Mouse (Mus musculus) thymus, postnatal 25 days (tissue): ENCODE results near the gene Hes1.

Source experiments
- DNase-seq: peaks from one replicate; pipeline ENCODE4 v3.0.0; 2022

Hes1 gene

GRCm38 (mm10) chr16:30063984-30064453, at the start of gene Hes1:
Hes1 (plus strand) TSS chr16:30064384.
- peak; percentile 75 for DNase-seq

DNA sequence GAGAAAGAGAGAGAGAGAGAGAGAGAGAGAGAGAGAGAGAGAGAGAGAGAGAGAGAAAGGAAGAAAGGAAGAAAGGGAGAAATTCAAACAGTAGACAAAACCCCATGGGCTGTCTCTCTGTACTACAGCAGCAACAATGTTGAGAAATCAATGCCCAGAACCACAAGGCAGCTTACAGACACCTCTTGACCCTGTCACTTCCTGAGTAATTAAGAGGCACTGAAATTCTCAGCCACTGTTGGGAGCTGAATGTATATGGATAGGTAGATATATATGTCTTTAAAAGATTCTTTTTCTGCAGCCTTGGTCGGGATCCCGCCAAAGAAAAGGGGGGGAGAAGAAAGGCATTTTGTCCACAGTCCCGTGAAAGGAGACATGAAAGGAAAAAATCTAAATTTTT, 48.1 kb upstream of the Hes1 start:
- no peak for DNase-seq

- DNase-seq, result no peak
Observed at GRCm38 (mm10) chr16:30020124-30020523, 44.1 kb upstream of the Hes1 start.

- no peak for DNase-seq
Observed at GRCm38 (mm10) chr16:30022352-30022751, 41.8 kb upstream of the Hes1 start.

- no peak for DNase-seq
Observed at GRCm38 (mm10) chr16:30022890-30023797, 41.0 kb upstream of the Hes1 start.

- DNase-seq, result peak; percentile 54
Observed at GRCm38 (mm10) chr16:30024681-30025262, 39.4 kb upstream of the Hes1 start.

- DNase-seq, result no peak
Observed at GRCm38 (mm10) chr16:30028184-30028583, 36.0 kb upstream of the Hes1 start.

- no peak for DNase-seq
Observed at GRCm38 (mm10) chr16:30029264-30030003, 34.8 kb upstream of the Hes1 start.

GRCm38 (mm10) chr16:30032326-30032904, 31.8 kb upstream of the Hes1 start:
- no peak for DNase-seq

DNA sequence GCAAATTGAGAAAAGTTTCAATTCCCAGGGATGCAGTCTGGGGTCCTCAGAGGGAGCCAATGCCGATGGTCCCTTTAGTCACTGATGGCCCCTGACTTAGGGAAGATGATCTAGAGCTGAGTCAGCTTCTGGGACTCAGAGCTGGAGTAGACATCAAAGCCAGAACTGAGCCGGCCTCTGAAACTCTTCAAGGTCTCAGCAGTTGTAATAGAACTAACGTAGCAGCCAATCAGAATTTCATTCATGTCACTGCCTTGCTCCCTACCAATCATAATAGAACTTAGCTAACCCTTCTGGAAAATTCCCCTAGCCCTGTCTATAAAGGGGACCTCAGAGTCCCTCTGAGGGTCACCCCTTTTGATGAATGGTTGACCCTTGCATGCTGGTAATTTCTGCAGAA, 30.8 kb upstream of the Hes1 start:
- DNase-seq, result no peak

DNA sequence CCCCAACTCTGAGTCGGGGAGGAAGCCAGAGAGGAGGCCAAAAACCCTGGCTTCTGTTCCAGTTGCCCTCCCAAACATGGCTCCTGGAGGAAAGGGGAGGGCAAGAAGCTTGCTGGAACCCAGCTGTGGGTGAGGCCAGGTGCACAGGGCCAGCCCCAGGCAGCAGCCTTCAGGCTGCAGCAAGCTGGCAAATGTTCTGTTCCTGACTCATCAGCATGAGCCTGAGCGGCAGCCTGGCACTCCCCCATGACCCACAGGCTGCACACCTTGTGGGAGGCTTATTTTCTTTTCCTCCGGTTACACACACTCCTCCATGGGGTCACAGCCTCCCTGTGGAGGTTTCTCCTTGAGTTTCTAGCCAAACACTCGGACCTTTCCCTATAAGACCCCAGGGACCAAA, 30.2 kb upstream of the Hes1 start:
- DNase-seq, result peak; percentile 9

DNA sequence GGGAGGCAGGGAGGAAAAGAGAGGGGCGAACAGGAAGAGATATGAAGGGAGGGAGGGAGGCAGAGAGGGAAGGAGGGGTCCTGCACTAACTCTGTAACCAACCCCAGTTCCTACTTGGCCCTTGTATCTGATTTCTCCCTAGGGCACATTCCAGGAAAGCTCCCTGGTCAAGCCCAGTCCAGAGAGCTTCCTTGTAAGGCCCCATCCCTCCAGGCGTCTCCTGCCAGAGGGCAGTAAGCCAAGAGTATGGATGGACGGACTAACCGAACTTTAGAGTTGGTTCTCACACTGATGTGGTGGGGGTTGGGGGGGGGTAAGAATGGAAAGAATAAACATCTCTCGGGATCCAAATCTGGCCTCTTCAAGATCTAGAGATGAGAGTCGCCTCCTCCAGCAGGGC, 29.7 kb upstream of the Hes1 start:
- no peak for DNase-seq

DNA sequence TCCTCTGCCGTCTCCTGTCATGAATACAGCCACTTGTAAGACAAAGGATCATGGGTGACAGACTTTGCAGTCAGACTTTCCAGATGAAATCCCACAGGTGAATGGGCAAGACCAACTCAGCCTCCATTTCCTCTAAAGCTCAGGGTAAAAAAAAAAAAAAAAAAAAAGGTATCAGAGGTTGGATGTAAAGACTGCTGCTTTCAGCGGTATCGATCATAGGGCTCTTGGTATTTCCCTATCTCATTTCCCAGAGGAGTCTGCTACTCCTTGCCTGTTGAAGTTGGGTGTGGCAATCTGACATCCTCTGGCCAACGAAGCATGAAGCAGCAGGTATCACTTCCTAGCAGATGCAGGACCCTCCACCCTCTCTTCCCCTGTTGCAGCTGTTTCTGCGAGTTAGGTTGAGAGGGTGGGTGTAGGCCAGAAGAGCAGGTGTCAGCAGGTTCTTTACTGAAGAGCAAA, 29.2 kb upstream of the Hes1 start:
- DNase-seq, result no peak

DNA sequence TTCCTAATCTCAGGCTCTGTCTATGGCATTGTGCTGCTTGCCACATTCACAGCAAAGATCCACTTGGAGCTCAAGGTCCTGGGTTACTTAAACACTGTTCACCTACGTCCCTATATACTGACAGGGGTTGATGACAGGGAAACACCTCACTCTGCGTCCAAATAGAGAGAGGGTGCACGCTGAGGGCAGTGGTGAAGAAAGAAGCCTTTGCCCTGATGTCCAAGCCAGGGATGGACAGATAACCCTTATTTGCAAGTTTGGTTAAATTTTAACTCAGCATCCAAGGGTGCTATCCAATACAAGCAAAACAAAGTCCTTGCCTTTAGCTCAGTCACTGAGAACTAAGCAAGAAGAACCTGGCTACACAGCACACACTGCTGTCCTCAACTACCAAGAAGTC, 28.1 kb upstream of the Hes1 start:
- no peak for DNase-seq

DNA sequence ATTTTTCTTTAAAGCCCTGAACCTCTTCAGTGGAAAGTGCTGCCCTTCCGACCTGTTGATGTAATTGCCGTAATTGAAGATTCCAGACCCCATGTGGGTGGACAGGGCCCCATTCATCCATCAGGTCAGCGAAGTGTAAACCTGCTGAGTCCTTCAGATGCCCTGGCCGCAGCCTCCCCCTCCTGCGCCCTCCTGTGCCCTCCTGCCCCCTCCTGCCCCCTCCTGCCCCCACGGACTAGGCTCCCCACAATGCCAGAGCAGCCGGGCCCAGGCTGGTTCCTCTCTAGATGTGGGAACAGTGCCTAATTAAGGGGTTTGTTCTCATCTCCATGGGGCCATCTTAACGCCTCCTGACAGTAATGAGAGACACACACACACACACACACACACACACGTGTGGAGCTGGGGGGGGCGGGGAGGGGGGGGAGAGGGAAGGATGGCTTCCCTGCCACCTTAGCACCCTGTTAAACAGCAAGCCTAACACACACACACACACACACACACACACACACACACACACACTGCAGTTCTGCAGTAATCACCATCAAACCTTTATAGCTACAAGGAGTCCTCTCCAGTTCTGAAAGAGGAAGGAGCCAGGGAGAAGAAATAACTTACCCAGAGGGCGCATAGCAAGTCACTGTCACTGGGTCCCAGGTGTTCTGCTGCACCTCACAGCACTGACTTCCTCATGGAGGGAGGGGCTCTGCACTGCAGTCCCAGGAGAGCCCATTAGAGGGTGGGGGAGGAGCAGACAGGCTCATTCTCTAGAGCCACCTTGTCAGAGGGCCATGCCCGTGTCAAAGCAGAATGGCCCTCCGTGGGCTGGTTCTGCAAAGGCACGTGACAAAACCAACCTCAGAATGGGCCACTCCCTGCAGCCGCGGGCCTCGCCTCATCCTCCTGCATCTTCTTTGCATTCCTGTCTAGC, 25.3 kb upstream of the Hes1 start:
- DNase-seq, result peak; percentile 60

GRCm38 (mm10) chr16:30039841-30040240, 24.3 kb upstream of the Hes1 start:
- DNase-seq, result no peak

- DNase-seq, result no peak
Observed at GRCm38 (mm10) chr16:30042859-30043258, 21.3 kb upstream of the Hes1 start.

DNA sequence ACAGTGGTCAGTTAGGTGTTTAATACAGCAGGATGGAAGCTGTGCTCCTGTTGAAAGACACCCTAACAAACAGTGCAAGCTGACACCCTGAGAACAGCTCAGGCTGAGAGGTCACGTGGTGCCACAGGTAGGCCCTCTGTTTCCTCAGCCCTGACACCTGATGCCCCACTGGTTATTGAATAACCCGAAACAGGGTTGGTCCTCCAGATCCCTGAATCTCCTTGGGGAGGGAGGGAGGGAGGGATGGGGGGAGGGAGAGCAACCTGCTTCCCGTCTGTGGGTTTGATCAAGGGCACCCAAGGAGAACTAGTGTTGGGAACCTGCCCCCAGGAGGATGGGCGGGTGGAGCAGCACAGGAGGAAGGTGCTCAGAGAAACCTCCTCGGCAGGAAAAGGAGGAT, 18.6 kb upstream of the Hes1 start:
- no peak for DNase-seq

DNA sequence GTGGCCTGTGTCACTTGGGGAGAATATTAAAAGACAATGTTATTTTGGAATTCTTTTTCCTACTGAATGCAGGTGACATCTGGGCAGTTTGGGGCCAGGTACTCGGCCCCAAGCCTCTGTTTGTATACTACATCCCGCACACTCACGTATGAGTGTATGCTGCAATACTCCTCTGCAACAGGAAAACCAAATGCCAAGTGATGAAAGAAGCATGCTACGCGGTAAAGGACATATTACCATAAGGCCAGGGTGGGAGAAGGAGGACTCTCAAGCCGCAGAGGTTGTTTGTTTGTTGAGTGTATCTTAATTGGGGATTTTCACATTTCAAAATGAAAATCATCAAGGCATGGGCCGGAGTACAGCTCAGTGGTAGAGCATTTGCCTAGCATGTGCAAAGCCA, 17.2 kb upstream of the Hes1 start:
- DNase-seq, result no peak

DNA sequence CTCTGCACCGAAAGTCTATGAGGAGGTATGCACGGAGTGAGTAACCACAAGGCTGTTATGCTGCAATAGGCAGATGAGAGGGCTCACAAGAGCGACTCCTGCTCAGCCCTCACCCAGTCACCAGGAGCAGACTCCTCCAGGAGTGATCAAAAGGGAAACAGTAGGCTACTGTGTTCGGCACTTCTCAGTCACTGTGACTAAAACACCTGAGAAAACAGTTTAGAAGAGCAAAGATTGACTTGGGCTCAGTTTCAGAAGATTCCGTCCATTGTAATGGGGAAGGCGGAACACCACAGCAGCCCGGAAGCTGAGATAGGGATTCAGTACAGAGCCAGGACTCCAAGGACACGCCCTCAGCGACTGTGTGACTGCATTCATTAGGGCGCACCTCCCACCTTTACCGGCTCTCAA, 16.8 kb upstream of the Hes1 start:
- DNase-seq, result no peak

DNA sequence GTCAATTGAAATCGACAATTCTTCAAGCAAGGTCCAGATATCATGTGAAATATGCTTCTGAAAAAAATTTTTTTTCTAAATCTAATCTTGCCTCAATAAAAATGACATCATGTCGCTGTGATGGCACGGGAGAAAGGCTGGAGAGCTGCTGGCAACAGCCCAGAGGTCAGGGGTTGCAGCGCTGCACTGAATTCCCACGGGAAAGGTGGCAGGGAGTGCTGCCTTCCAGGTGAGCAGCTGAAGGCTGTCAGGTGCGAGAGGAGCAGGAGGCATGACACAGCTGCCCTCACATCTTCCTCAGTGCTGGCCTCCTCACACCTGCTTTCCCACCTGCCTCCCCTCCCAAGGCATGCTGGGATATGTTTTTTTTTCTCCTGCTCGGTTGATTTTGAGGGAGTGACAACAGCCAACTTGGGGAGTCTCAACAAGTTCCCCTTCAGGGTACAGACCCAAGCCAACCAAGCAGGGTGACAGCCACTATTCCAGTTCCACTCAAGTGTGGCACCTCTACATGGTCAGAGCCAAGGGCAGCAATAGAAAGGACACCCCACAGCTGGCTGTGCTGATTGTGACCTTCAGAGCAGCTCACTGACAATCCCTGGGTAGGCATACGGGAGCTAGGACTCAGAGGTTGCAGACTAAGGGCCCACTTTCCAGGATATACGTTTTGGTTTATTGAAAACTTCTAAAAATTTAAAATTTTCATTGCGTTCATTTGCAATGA, 13.3 kb upstream of the Hes1 start:
- DNase-seq, result no peak
